Comparison of ENCODE assay signal across 8 mouse cellular contexts in genomic region chr11:75194850-75195461, GRCm38 (mm10). TPM values are rescaled to one million over a fixed set of nuclear protein-coding genes. Genes with fewer than 3 reads are reported as not detected.
DNase-seq lines count a peak whose midpoint lies in the region; ATAC-seq and TF ChIP-seq lines count a peak whose summit lies in the region.

No protein-coding gene starts in this region.

- H3K4me2 ChIP-seq in forebrain, embryonic 15.5 days (replicated peaks) = peak overlapping the region; percentile 59
- peak overlapping the region; percentile 95 for H3K4me2 ChIP-seq in intestine, postnatal 0 days (replicated peaks; ENCODE audit: low read depth)
- H3K4me2 ChIP-seq in liver, postnatal 0 days (ENCODE audit: low read depth, low read length) = peak overlapping the region; percentile 76

- H3K9me3 ChIP-seq in forebrain, embryonic 15.5 days = no peaks in the 10 kb centered on the region
- no peaks in the 10 kb centered on the region for H3K9me3 ChIP-seq in intestine, postnatal 0 days (ENCODE audit: control insufficient read depth)
- H3K9me3 ChIP-seq in liver, postnatal 0 days (ENCODE audit: low read length) = no peaks in the 10 kb centered on the region

- peak; percentile 17 for ATAC-seq in cerebellum, adult (ENCODE audit: insufficient number of reproducible peaks, low FRiP score, low TSS enrichment)
- no peak for ATAC-seq in forebrain, embryonic 15.5 days (replicated peaks)
- ATAC-seq in intestine, postnatal 0 days = no peak
- peak; percentile 6; the same call in 1 of the 2 replicates for ATAC-seq in liver, postnatal 0 days

- no peak for TF ChIP-seq EP300 in liver, postnatal 0 days (IDR thresholded peaks at IDR 0.05; ENCODE audit: low read depth)

- no peaks in the 10 kb centered on the region for H3K36me3 ChIP-seq in forebrain, embryonic 15.5 days
- no peaks in the 10 kb centered on the region for H3K36me3 ChIP-seq in intestine, postnatal 0 days (ENCODE audit: control insufficient read depth, insufficient read depth)
- no peaks in the 10 kb centered on the region for H3K36me3 ChIP-seq in liver, postnatal 0 days (replicated peaks; ENCODE audit: insufficient read depth, low read length)

- H3K4me3 ChIP-seq in forebrain, embryonic 15.5 days = peak overlapping the region; percentile 53
- peak overlapping the region; percentile 61 for H3K4me3 ChIP-seq in intestine, postnatal 0 days (ENCODE audit: low read depth, low read length)
- H3K4me3 ChIP-seq in liver, postnatal 0 days (ENCODE audit: low read depth, low read length) = peak overlapping the region; percentile 56

- TF ChIP-seq CTCF in intestine, postnatal 0 days (IDR thresholded peaks at IDR 0.05; ENCODE audit: low read depth) = peak; percentile 46
- TF ChIP-seq CTCF in liver, postnatal 0 days (IDR thresholded peaks at IDR 0.05; ENCODE audit: low read depth) = peak; percentile 29

- H3K27ac ChIP-seq in forebrain, embryonic 15.5 days (replicated peaks) = no peak overlapping the region
- H3K27ac ChIP-seq in intestine, postnatal 0 days (ENCODE audit: low read depth, low read length) = no peak overlapping the region
- no peak overlapping the region for H3K27ac ChIP-seq in liver, postnatal 0 days (ENCODE audit: low read depth)

- peaks cover 54% of the 10 kb centered on the region for H3K27me3 ChIP-seq in forebrain, embryonic 15.5 days
- peaks cover 29% of the 10 kb centered on the region for H3K27me3 ChIP-seq in intestine, postnatal 0 days (replicated peaks; ENCODE audit: control insufficient read depth, insufficient read depth, low read length)
- H3K27me3 ChIP-seq in liver, postnatal 0 days (ENCODE audit: insufficient read depth, low read length) = peaks cover 47% of the 10 kb centered on the region

- H3K9ac ChIP-seq in forebrain, embryonic 15.5 days (replicated peaks) = peak overlapping the region; percentile 51
- H3K9ac ChIP-seq in intestine, postnatal 0 days (ENCODE audit: low read depth, low read length) = peak overlapping the region; percentile 11; the same call in 1 of the 2 replicates
- H3K9ac ChIP-seq in liver, postnatal 0 days (replicated peaks) = no peak overlapping the region

- WGBS in forebrain, embryonic 15.5 days = under 1% methylated on average over 39 of the region's 39 CpGs
- 3% methylated on average over 39 of the region's 39 CpGs for WGBS in intestine, postnatal 0 days
- 1% methylated on average over 39 of the region's 39 CpGs for WGBS in liver, postnatal 0 days (ENCODE audit: insufficient replicate concordance)

- peak; percentile 30 to 66 for DNase-seq in spleen, adult 18-20 months
- DNase-seq in spleen, postnatal 14 days (ENCODE audit: low spot score in 2 of 2) = no peak
- peak; percentile 68 for DNase-seq in liver, postnatal 0 days
- DNase-seq in retina, postnatal 7 days (ENCODE audit: low read depth, low spot score) = peak; percentile 84
- no peak for DNase-seq in gastrocnemius, postnatal 25 days

- H3K4me1 ChIP-seq in forebrain, embryonic 15.5 days = peaks cover 38% of the 10 kb centered on the region
- peaks cover 5% of the 10 kb centered on the region; the same call in 1 of the 2 replicates for H3K4me1 ChIP-seq in intestine, postnatal 0 days (replicated peaks; ENCODE audit: control insufficient read depth, insufficient read depth, low read length)
- peaks cover 21% of the 10 kb centered on the region for H3K4me1 ChIP-seq in liver, postnatal 0 days (ENCODE audit: insufficient read depth)

RNA-seq across cellular contexts. Expression of gene Rtn4rl1, which starts 1.4 kb away (rescaled TPM):
- 5.6 and 6.9 TPM in 2 replicates for polyA plus RNA-seq in forebrain, embryonic 15.5 days (2015; fragmentation: Nextera tagmentation; extraction: Ambion mirVana)
- 1.5 and 1.8 TPM in 2 replicates for polyA plus RNA-seq in intestine, postnatal 0 days (2015; fragmentation: Nextera tagmentation; extraction: Ambion mirVana)
- 1.5 and 2.0 TPM in 2 replicates for polyA plus RNA-seq in liver, postnatal 0 days (2015; fragmentation: Nextera tagmentation; extraction: Ambion mirVana)
- total RNA-seq in gastrocnemius, postnatal 25 days (2021) = 1 to 10 TPM in 1 of 2 experiments, under 1 TPM in 1; 1.00 to 1.7 TPM

RNA-seq across cellular contexts. Expression of gene Dph1, which starts 3.9 kb away (rescaled TPM):
- 14.8 and 16.2 TPM in 2 replicates for polyA plus RNA-seq in forebrain, embryonic 15.5 days (2015; fragmentation: Nextera tagmentation; extraction: Ambion mirVana)
- polyA plus RNA-seq in intestine, postnatal 0 days (2015; fragmentation: Nextera tagmentation; extraction: Ambion mirVana) = 11.3 and 12.3 TPM in 2 replicates
- 10.9 and 13.0 TPM in 2 replicates for polyA plus RNA-seq in liver, postnatal 0 days (2015; fragmentation: Nextera tagmentation; extraction: Ambion mirVana)
- 1 to 10 TPM; 5.6 to 5.8 TPM for total RNA-seq in gastrocnemius, postnatal 25 days (2021)

RNA-seq across cellular contexts. Expression of gene Ovca2, which starts 16.3 kb away (rescaled TPM):
- 15.4 and 21.6 TPM in 2 replicates for polyA plus RNA-seq in forebrain, embryonic 15.5 days (2015; fragmentation: Nextera tagmentation; extraction: Ambion mirVana)
- 21.6 and 22.4 TPM in 2 replicates for polyA plus RNA-seq in intestine, postnatal 0 days (2015; fragmentation: Nextera tagmentation; extraction: Ambion mirVana)
- 12.4 and 13.6 TPM in 2 replicates for polyA plus RNA-seq in liver, postnatal 0 days (2015; fragmentation: Nextera tagmentation; extraction: Ambion mirVana)
- total RNA-seq in gastrocnemius, postnatal 25 days (2021) = 1 to 10 TPM; 2.8 to 3.3 TPM

RNA-seq across cellular contexts. Expression of gene Hic1, which starts 25.6 kb away (rescaled TPM):
- 2.1 and 2.2 TPM in 2 replicates for polyA plus RNA-seq in forebrain, embryonic 15.5 days (2015; fragmentation: Nextera tagmentation; extraction: Ambion mirVana)
- 8.6 and 8.8 TPM in 2 replicates for polyA plus RNA-seq in intestine, postnatal 0 days (2015; fragmentation: Nextera tagmentation; extraction: Ambion mirVana)
- polyA plus RNA-seq in liver, postnatal 0 days (2015; fragmentation: Nextera tagmentation; extraction: Ambion mirVana) = 1.1 and 1.5 TPM in 2 replicates
- 1 to 10 TPM; 5.7 to 5.9 TPM for total RNA-seq in gastrocnemius, postnatal 25 days (2021)

Comparison
In these comparisons a context has a peak if more than half of its experiments do, and no peak if none do; other contexts are left out.
1. DNase-seq: peak in spleen, adult 18-20 months (2 of 2), liver, postnatal 0 days (single experiment) and retina, postnatal 7 days (single experiment); none in spleen, postnatal 14 days (0 of 2) and gastrocnemius, postnatal 25 days (single experiment).
2. ATAC-seq: peak in cerebellum, adult (single experiment) and liver, postnatal 0 days (single experiment); none in forebrain, embryonic 15.5 days (single experiment) and intestine, postnatal 0 days (single experiment).
3. Peak in every context shown above with its lines, with median percentiles within 50 percentile points of each other: H3K4me2 ChIP-seq and H3K4me3 ChIP-seq.